Mouse (Mus musculus) bone marrow macrophage, adult 2 months (primary cell): ENCODE data around the gene Moap1. TPM values are rescaled to one million over a fixed set of nuclear protein-coding genes. Genes with fewer than 3 reads are reported as not detected.

Experiments
- H3K27ac ChIP-seq: 2 replicates; pipeline ENCODE4 v1.5.1; 2012; ENCODE audit warnings: low read depth, low read length; ENCODE audit not compliant: insufficient read depth
- H3K4me1 ChIP-seq: 2 replicates; pipeline ENCODE4 v1.6.1; 2012; ENCODE audit warnings: low read length; ENCODE audit not compliant: control insufficient read depth, insufficient read depth
- H3K4me3 ChIP-seq: 2 replicates; pipeline ENCODE4 v1.5.1; 2012; ENCODE audit warnings: mild to moderate bottlenecking, low read length, moderate library complexity; ENCODE audit not compliant: insufficient read depth
- CTCF ChIP-seq: IDR thresholded peaks from 2 replicates; pipeline ENCODE4 v1.5.1; 2012; ENCODE audit warnings: low read depth, mild to moderate bottlenecking, low read length, moderate library complexity
- POLR2A ChIP-seq: IDR thresholded peaks from 2 replicates; pipeline ENCODE4 v1.6.1; 2012; ENCODE audit warnings: mild to moderate bottlenecking, low read depth, low read length, borderline replicate concordance
- polyA plus RNA-seq: library from polyadenylated mRNA; stranded (reverse); fragments of >200 nt; gene quantifications from 2 replicates; pipeline ENCODE4 v1.2.4, GENCODE M21; 2012; ENCODE audit not compliant: missing spikeins, insufficient read depth, insufficient read length

The Moap1 gene
- polyA plus RNA-seq = 1.3 TPM in 1 of 2 replicates, not detected in the other

GRCm38 (mm10) chr12:102743589-102744574, at the start of gene Moap1, which contains the start of gene Tmem251:
Gene Moap1, minus strand, starts transcription at chr12:102743661.
Gene Tmem251, plus strand, starts transcription at chr12:102743762.
- Histone ChIP-seq H3K4me3 (peak within 1 kb of the TSS; percentile 73), H3K4me1 (peaks cover 31% of the 10 kb centered on the region), H3K27ac (peak within 1 kb of the TSS; percentile 79)
- TF ChIP-seq CTCF = no peak
- no peak for TF ChIP-seq POLR2A

- TF ChIP-seq CTCF = no peak
- TF ChIP-seq POLR2A = no peak
- Histone ChIP-seq H3K4me3 (no peak overlapping the region), H3K27ac (no peak overlapping the region), H3K4me1 (peaks cover 4% of the 10 kb centered on the region; the same call in 1 of the 2 replicates)
Measured at GRCm38 (mm10) chr12:102787927-102788326, 44.5 kb upstream of the Moap1 start.

DNA sequence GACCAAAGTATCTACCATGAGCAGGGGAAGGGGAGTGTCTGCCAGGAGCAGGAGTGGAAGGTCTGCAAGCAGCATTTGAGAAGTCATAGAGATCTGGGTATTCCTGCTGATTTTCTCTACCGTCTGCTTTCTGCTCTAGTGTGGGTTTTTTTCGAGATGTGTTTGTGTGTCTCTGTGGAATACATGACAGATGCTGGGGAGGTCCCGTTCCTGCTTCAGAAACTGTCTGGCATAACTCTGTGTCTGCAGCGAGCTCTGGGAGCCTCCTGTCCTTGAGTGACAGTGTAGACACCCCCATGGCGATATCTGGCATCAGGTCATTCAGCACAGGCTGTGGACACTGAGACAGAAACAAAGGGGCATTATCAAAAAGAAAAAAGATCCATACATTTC, 42.1 kb upstream of the Moap1 start:
- H3K27ac ChIP-seq = no peak overlapping the region
- TF ChIP-seq POLR2A (no peak), CTCF (no peak)
- peaks cover 4% of the 10 kb centered on the region; the same call in 1 of the 2 replicates for H3K4me1 ChIP-seq
- no peak overlapping the region for H3K4me3 ChIP-seq

- H3K4me1 ChIP-seq = peaks cover 4% of the 10 kb centered on the region; the same call in 1 of the 2 replicates
- TF ChIP-seq CTCF (no peak), POLR2A (no peak)
- H3K27ac ChIP-seq = no peak overlapping the region
- H3K4me3 ChIP-seq = no peak overlapping the region
Measured at GRCm38 (mm10) chr12:102784899-102785592, 41.6 kb upstream of the Moap1 start.

- H3K4me1 ChIP-seq = peaks cover 4% of the 10 kb centered on the region; the same call in 1 of the 2 replicates
Measured at GRCm38 (mm10) chr12:102782841-102783240, 39.4 kb upstream of the Moap1 start.

GRCm38 (mm10) chr12:102779452-102779851, 36.0 kb upstream of the Moap1 start:
- Histone ChIP-seq H3K4me1 (peaks cover 2% of the 10 kb centered on the region; the same call in 1 of the 2 replicates), H3K4me3 (no peak overlapping the region), H3K27ac (no peak overlapping the region)
- TF ChIP-seq POLR2A (no peak), CTCF (no peak)

More at GRCm38 (mm10) chr12:102782841-102783240, 39.4 kb upstream of the Moap1 start:
- no peak overlapping the region for H3K27ac ChIP-seq
- H3K4me3 ChIP-seq = no peak overlapping the region
- TF ChIP-seq POLR2A = no peak
- no peak for TF ChIP-seq CTCF

- no peak overlapping the region for H3K27ac ChIP-seq
- TF ChIP-seq POLR2A (no peak), CTCF (no peak)
- no peak overlapping the region for H3K4me3 ChIP-seq
- peaks cover 2% of the 10 kb centered on the region; the same call in 1 of the 2 replicates for H3K4me1 ChIP-seq
Measured at GRCm38 (mm10) chr12:102778151-102778550, 34.7 kb upstream of the Moap1 start.

GRCm38 (mm10) chr12:102776035-102776434, 32.6 kb upstream of the Moap1 start:
- TF ChIP-seq CTCF = no peak
- no peak for TF ChIP-seq POLR2A
- peaks cover 2% of the 10 kb centered on the region; the same call in 1 of the 2 replicates for H3K4me1 ChIP-seq

DNA sequence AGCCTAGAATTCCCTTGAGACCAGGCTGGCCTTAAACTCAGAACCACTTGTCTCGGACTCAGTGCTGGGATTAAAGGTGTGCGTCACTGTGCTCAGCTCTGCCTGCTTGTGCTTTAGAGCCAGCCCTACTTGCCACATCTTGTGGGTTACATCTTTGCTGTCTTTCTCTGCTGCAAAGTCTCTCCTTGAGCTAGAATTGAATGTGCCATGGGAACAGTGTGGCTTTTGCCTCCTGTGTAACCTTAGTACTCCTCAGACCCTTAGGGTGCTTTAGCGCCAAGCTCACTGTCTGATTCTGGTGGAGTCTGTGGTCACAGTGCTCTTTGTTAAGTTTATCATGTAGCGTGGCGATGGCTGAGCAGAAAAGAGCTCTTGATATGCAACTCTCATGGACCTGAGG, 29.2 kb upstream of the Moap1 start:
- TF ChIP-seq CTCF (no peak), POLR2A (no peak)
- Histone ChIP-seq H3K27ac (no peak overlapping the region), H3K4me1 (peaks cover 2% of the 10 kb centered on the region; the same call in 1 of the 2 replicates), H3K4me3 (no peak overlapping the region)

More at GRCm38 (mm10) chr12:102776035-102776434, 32.6 kb upstream of the Moap1 start:
- no peak overlapping the region for H3K27ac ChIP-seq
- H3K4me3 ChIP-seq = no peak overlapping the region

DNA sequence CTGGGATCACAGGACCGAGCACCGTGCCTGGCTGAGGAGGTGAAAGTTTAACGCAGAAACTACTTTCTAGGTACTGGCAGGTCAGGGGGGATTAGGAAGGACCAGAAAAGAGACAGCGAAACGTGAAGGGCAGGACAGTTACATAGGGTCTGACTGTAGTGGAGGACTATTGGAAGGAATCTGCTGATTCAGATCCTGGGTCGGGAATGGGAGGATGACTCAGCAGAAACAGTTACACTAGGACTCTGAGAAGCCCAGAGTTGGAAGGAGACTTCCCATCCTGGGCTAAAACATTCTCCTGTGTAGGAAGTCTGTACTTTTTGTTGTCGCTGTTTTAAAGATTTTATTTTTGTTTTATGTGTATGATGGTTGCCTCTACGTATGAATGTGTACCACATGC, 28.1 kb upstream of the Moap1 start:
- Histone ChIP-seq H3K27ac (no peak overlapping the region), H3K4me1 (no peaks in the 10 kb centered on the region), H3K4me3 (no peak overlapping the region)
- TF ChIP-seq CTCF (no peak), POLR2A (no peak)
